Mouse (Mus musculus): ENCODE results near the gene Mlf1. TPM values are rescaled to one million over a fixed set of nuclear protein-coding genes. Genes with fewer than 3 reads are reported as not detected.

The Mlf1 gene
- 1 to 10 TPM in 1 of 4 experiments, under 1 TPM in 3; 0.58 to 1.1 (median 0.88) TPM for total RNA-seq (2022)

GRCm38 (mm10) chr3:67373872-67374271, at the start of gene Mlf1:
Mlf1 (plus strand) TSS chr3:67374097.
- DNase-seq (ENCODE audit: low spot score in 2 of 2): peak; percentile 87 to 88

- DNase-seq (ENCODE audit: low spot score in 2 of 2): no peak
Measured at GRCm38 (mm10) chr3:67339558-67339957, 34.3 kb upstream of the Mlf1 start.

- no peak for DNase-seq (ENCODE audit: low spot score in 2 of 2)
Measured at GRCm38 (mm10) chr3:67340921-67341320, 33.0 kb upstream of the Mlf1 start.

- no peak for DNase-seq (ENCODE audit: low spot score in 2 of 2)
Measured at GRCm38 (mm10) chr3:67343004-67343662, 30.8 kb upstream of the Mlf1 start.

GRCm38 (mm10) chr3:67344599-67344998, 29.3 kb upstream of the Mlf1 start:
- DNase-seq (ENCODE audit: low spot score in 2 of 2): peak; percentile 18 to 50

- DNase-seq (ENCODE audit: low spot score in 2 of 2): no peak
Measured at GRCm38 (mm10) chr3:67346674-67347073, 27.2 kb upstream of the Mlf1 start.

GRCm38 (mm10) chr3:67351406-67352127, 22.3 kb upstream of the Mlf1 start:
- no peak for DNase-seq (ENCODE audit: low spot score in 2 of 2)

GRCm38 (mm10) chr3:67352128-67352762, 21.7 kb upstream of the Mlf1 start:
- DNase-seq (ENCODE audit: low spot score in 2 of 2): peak in 1 of 2 experiments; percentile 24

GRCm38 (mm10) chr3:67352763-67353149, 21.1 kb upstream of the Mlf1 start:
- DNase-seq (ENCODE audit: low spot score in 2 of 2): no peak

- DNase-seq (ENCODE audit: low spot score in 2 of 2): no peak
Measured at GRCm38 (mm10) chr3:67358376-67358775, 15.5 kb upstream of the Mlf1 start.

- no peak for DNase-seq (ENCODE audit: low spot score in 2 of 2)
Measured at GRCm38 (mm10) chr3:67366087-67366892, 7.6 kb upstream of the Mlf1 start.

GRCm38 (mm10) chr3:67367481-67367880, 6.4 kb upstream of the Mlf1 start:
- no peak for DNase-seq (ENCODE audit: low spot score in 2 of 2)

GRCm38 (mm10) chr3:67369407-67370079, 4.4 kb upstream of the Mlf1 start:
- DNase-seq (ENCODE audit: low spot score in 2 of 2): no peak

GRCm38 (mm10) chr3:67372194-67372593, 1.7 kb upstream of the Mlf1 start:
- no peak for DNase-seq (ENCODE audit: low spot score in 2 of 2)

GRCm38 (mm10) chr3:67372781-67373180, 1.1 kb upstream of the Mlf1 start:
- no peak for DNase-seq (ENCODE audit: low spot score in 2 of 2)

- DNase-seq (ENCODE audit: low spot score in 2 of 2): no peak
Measured at GRCm38 (mm10) chr3:67374360-67374778, 472 bp downstream of the Mlf1 start.

- DNase-seq (ENCODE audit: low spot score in 2 of 2): no peak
Measured at GRCm38 (mm10) chr3:67375063-67375462, 1.2 kb downstream of the Mlf1 start, which contains the start of gene Gm17402. Gm17402 (minus strand) TSS chr3:67375163.

- no peak for DNase-seq (ENCODE audit: low spot score in 2 of 2)
Measured at GRCm38 (mm10) chr3:67378215-67378614, 4.3 kb downstream of the Mlf1 start.

- no peak for DNase-seq (ENCODE audit: low spot score in 2 of 2)
Measured at GRCm38 (mm10) chr3:67429338-67429998, 55.6 kb downstream of the Mlf1 start.

- peak; percentile 85 to 86 for DNase-seq (ENCODE audit: low spot score in 2 of 2)
Measured at GRCm38 (mm10) chr3:67429999-67430380, 56.1 kb downstream of the Mlf1 start, which contains the start of gene Gfm1. Gfm1 (plus strand) TSS chr3:67430096.
